Mouse (Mus musculus) MEL (cell line): Measurements from ENCODE around the gene Oasl1. TPM values are rescaled to one million over a fixed set of nuclear protein-coding genes. Genes with fewer than 3 reads are reported as not detected.
A peak's percentile ranks its signal among the peaks of the same experiment; 100 is the strongest.

Experiments used
- DNase-seq: peaks from one replicate; pipeline ENCODE4 v3.0.0; 2011; ENCODE audit warnings: low read depth, low spot score
- H3K27ac ChIP-seq: 2 replicates; pipeline ENCODE4 v1.5.1; 2012; ENCODE audit warnings: low read depth, mild to moderate bottlenecking, control low read depth, low read length, moderate library complexity; ENCODE audit not compliant: control insufficient read depth
- H3K27me3 ChIP-seq, 2 experiments: fragments of 150-350 bp in 1 of 2; sonication (generic) in 1 of 2; 2 replicates each; pipeline ENCODE4 v1.6.1; 2012; ENCODE audit warnings: low read length in 2 of 2, mild to moderate bottlenecking in 2 of 2, improper control_type of control experiment in 1 of 2, moderate library complexity in 1 of 2; ENCODE audit not compliant: insufficient read depth in 2 of 2, control insufficient read depth in 1 of 2
- H3K36me3 ChIP-seq, 2 experiments: 2 replicates each; pipeline ENCODE4 v1.6.1; 2012 to 2014; ENCODE audit warnings: low read length in 2 of 2, improper control_type of control experiment in 1 of 2, inconsistent platforms in 1 of 2, mild to moderate bottlenecking in 1 of 2; ENCODE audit not compliant: insufficient read depth in 2 of 2, control insufficient read depth in 1 of 2
- H3K4me1 ChIP-seq, 2 experiments: fragments of 150-350 bp in 1 of 2; sonication (generic) in 1 of 2; 2 replicates each; pipeline ENCODE4 v1.6.1; 2012; ENCODE audit warnings: low read length in 2 of 2, improper control_type of control experiment in 1 of 2, mild to moderate bottlenecking in 1 of 2; ENCODE audit not compliant: insufficient read depth in 2 of 2, control insufficient read depth in 1 of 2
- H3K4me3 ChIP-seq, 2 experiments: fragments of 150-350 bp in 1 of 2; sonication (generic) in 1 of 2; 2 replicates each; pipeline ENCODE4 v1.5.1; 2012; ENCODE audit warnings: low read depth in 2 of 2, low read length in 2 of 2, mild to moderate bottlenecking in 2 of 2, moderate library complexity in 2 of 2, control low read depth in 1 of 2, improper control_type of control experiment in 1 of 2; ENCODE audit not compliant: control insufficient read depth in 1 of 2, insufficient read depth in 1 of 2
- H3K79me2 ChIP-seq: 2 replicates; pipeline ENCODE4 v1.6.1; 2012; ENCODE audit warnings: mild to moderate bottlenecking, low read length, moderate library complexity; ENCODE audit not compliant: control insufficient read depth, poor library complexity, insufficient read depth
- H3K9ac ChIP-seq: 2 replicates; pipeline ENCODE4 v1.6.1; 2012; ENCODE audit warnings: low read depth, mild to moderate bottlenecking, control low read depth, low read length, moderate library complexity; ENCODE audit not compliant: control insufficient read depth, poor library complexity, severe bottlenecking
- H3K9me3 ChIP-seq: fragments of 150-350 bp; sonication (generic); replicated peaks from 2 replicates; pipeline ENCODE4 v1.6.1; 2012; ENCODE audit warnings: mild to moderate bottlenecking, low read length, improper control_type of control experiment, moderate library complexity; ENCODE audit not compliant: insufficient read depth
- BHLHE40 ChIP-seq: IDR thresholded peaks from 2 replicates; pipeline ENCODE4 v1.6.1; 2012; ENCODE audit warnings: low read depth, mild to moderate bottlenecking, inconsistent platforms, low read length, improper control_type of control experiment, borderline replicate concordance
- CHD1 ChIP-seq: IDR thresholded peaks from 2 replicates; pipeline ENCODE4 v1.6.1; 2012; ENCODE audit warnings: low read depth, mild to moderate bottlenecking, inconsistent platforms, low read length, improper control_type of control experiment
- CHD2 ChIP-seq: IDR thresholded peaks from 2 replicates; pipeline ENCODE4 v1.6.1; 2011; ENCODE audit warnings: low read length, improper control_type of control experiment
- CTCF ChIP-seq, 3 experiments: IDR thresholded peaks in 2 of 3; conservative IDR thresholded peaks in 1 of 3; 2 replicates each; pipeline ENCODE4 v1.5.1; 2011 to 2012; ENCODE audit warnings: low read length in 3 of 3, low read depth in 2 of 3, mild to moderate bottlenecking in 2 of 3, improper control_type of control experiment in 1 of 3, inconsistent platforms in 1 of 3, mixed read lengths in 1 of 3, moderate library complexity in 1 of 3; ENCODE audit not compliant: control insufficient read depth in 1 of 3, insufficient read depth in 1 of 3, poor library complexity in 1 of 3, severe bottlenecking in 1 of 3
- E2F4 ChIP-seq: IDR thresholded peaks from 2 replicates; pipeline ENCODE4 v1.6.1; 2011; ENCODE audit warnings: low read depth, low read length, improper control_type of control experiment, borderline replicate concordance
- ELF1 ChIP-seq: IDR thresholded peaks from 2 replicates; pipeline ENCODE4 v1.6.1; 2014; ENCODE audit warnings: low read depth, mild to moderate bottlenecking, inconsistent platforms, low read length, improper control_type of control experiment, moderate library complexity
- EP300 ChIP-seq, 2 experiments: IDR thresholded peaks; 2 replicates each; pipeline ENCODE4 v1.6.1; 2011; ENCODE audit warnings: improper control_type of control experiment in 2 of 2, low read length in 2 of 2, low read depth in 1 of 2, mild to moderate bottlenecking in 1 of 2
- ETS1 ChIP-seq: IDR thresholded peaks from 2 replicates; pipeline ENCODE4 v1.6.1; 2012; ENCODE audit warnings: low read depth, mild to moderate bottlenecking, inconsistent platforms, low read length, improper control_type of control experiment, moderate library complexity
- GABPA ChIP-seq: IDR thresholded peaks from 2 replicates; pipeline ENCODE4 v1.6.1; 2012; ENCODE audit warnings: low read depth, mild to moderate bottlenecking, inconsistent platforms, low read length, improper control_type of control experiment, moderate library complexity
- GATA1 ChIP-seq: IDR thresholded peaks from 2 replicates; pipeline ENCODE4 v1.6.1; 2011; ENCODE audit warnings: low read depth, low read length, improper control_type of control experiment
- JUND ChIP-seq: IDR thresholded peaks from 2 replicates; pipeline ENCODE4 v1.6.1; 2011; ENCODE audit warnings: low read depth, mild to moderate bottlenecking, improper control_type of control experiment, low read length
- KAT2A ChIP-seq: conservative IDR thresholded peaks from 2 replicates; pipeline ENCODE4 v1.6.1; 2012; ENCODE audit warnings: low read depth, low read length, improper control_type of control experiment, inconsistent platforms
- MAX ChIP-seq: IDR thresholded peaks from 2 replicates; pipeline ENCODE4 v1.6.1; 2011; ENCODE audit warnings: low read length, improper control_type of control experiment
- MAZ ChIP-seq: IDR thresholded peaks from 2 replicates; pipeline ENCODE4 v1.6.1; 2012; ENCODE audit warnings: low read depth, mild to moderate bottlenecking, inconsistent platforms, low read length, improper control_type of control experiment
- MEF2A ChIP-seq: IDR thresholded peaks from 2 replicates; pipeline ENCODE4 v1.6.1; 2014; ENCODE audit warnings: low read depth, mild to moderate bottlenecking, inconsistent platforms, low read length, improper control_type of control experiment; ENCODE audit not compliant: poor library complexity, insufficient replicate concordance, severe bottlenecking; ENCODE audit errors: extremely low read depth
- MXI1 ChIP-seq: IDR thresholded peaks from 2 replicates; pipeline ENCODE4 v1.6.1; 2011; ENCODE audit warnings: mild to moderate bottlenecking, low read depth, low read length, improper control_type of control experiment
- MYB ChIP-seq: IDR thresholded peaks from 2 replicates; pipeline ENCODE4 v1.6.1; 2011; ENCODE audit warnings: mild to moderate bottlenecking, low read depth, low read length, improper control_type of control experiment
- MYC ChIP-seq: IDR thresholded peaks from 2 replicates; pipeline ENCODE4 v1.6.1; 2011; ENCODE audit warnings: low read depth, mild to moderate bottlenecking, low read length, improper control_type of control experiment, moderate library complexity
- NELFE ChIP-seq: IDR thresholded peaks from 2 replicates; pipeline ENCODE4 v1.6.1; 2011; ENCODE audit warnings: low read depth, low read length, improper control_type of control experiment
- NRF1 ChIP-seq: IDR thresholded peaks from 2 replicates; pipeline ENCODE4 v1.6.1; 2014; ENCODE audit warnings: low read depth, mild to moderate bottlenecking, inconsistent platforms, low read length, improper control_type of control experiment, moderate library complexity; ENCODE audit not compliant: poor library complexity, insufficient read depth, severe bottlenecking
- POLR2AphosphoS2 ChIP-seq: IDR thresholded peaks from 2 replicates; pipeline ENCODE4 v1.6.1; 2011; ENCODE audit warnings: low read length, improper control_type of control experiment
- RAD21 ChIP-seq: IDR thresholded peaks from 2 replicates; pipeline ENCODE4 v1.6.1; 2011; ENCODE audit warnings: mild to moderate bottlenecking, low read depth, low read length, improper control_type of control experiment
- SIN3A ChIP-seq: IDR thresholded peaks from 2 replicates; pipeline ENCODE4 v1.6.1; 2012; ENCODE audit warnings: low read length, improper control_type of control experiment, inconsistent platforms
- SMC3 ChIP-seq: IDR thresholded peaks from 2 replicates; pipeline ENCODE4 v1.6.1; 2011; ENCODE audit warnings: low read depth, low read length, improper control_type of control experiment
- TAL1 ChIP-seq: IDR thresholded peaks from 2 replicates; pipeline ENCODE4 v1.6.1; 2012; ENCODE audit warnings: mild to moderate bottlenecking, inconsistent platforms, low read length, moderate library complexity, mixed read lengths
- TBP ChIP-seq: IDR thresholded peaks from 2 replicates; pipeline ENCODE4 v1.8.0; 2011; ENCODE audit warnings: low read depth, low read length, improper control_type of control experiment
- UBTF ChIP-seq: IDR thresholded peaks from 2 replicates; pipeline ENCODE4 v1.6.1; 2012; ENCODE audit warnings: low read depth, mild to moderate bottlenecking, inconsistent platforms, low read length, improper control_type of control experiment, moderate library complexity, borderline replicate concordance; ENCODE audit not compliant: insufficient read depth
- USF1 ChIP-seq: IDR thresholded peaks from 2 replicates; pipeline ENCODE4 v1.6.1; 2014; ENCODE audit warnings: low read depth, mild to moderate bottlenecking, inconsistent platforms, low read length, improper control_type of control experiment, moderate library complexity
- USF2 ChIP-seq, 2 experiments: IDR thresholded peaks; 2 replicates each; pipeline ENCODE4 v1.6.1; 2011 to 2012; ENCODE audit warnings: improper control_type of control experiment in 2 of 2, low read length in 2 of 2, borderline replicate concordance in 1 of 2, inconsistent platforms in 1 of 2, low read depth in 1 of 2, mild to moderate bottlenecking in 1 of 2; ENCODE audit not compliant: insufficient read depth in 1 of 2
- ZC3H11A ChIP-seq: IDR thresholded peaks from 2 replicates; pipeline ENCODE4 v1.6.1; 2012; ENCODE audit warnings: low read depth, mild to moderate bottlenecking, inconsistent platforms, low read length, improper control_type of control experiment
- ZKSCAN1 ChIP-seq: IDR thresholded peaks from 2 replicates; pipeline ENCODE4 v1.6.1; 2012; ENCODE audit warnings: low read depth, mild to moderate bottlenecking, inconsistent platforms, low read length, improper control_type of control experiment, moderate library complexity
- ZMIZ1 ChIP-seq: IDR thresholded peaks from 2 replicates; pipeline ENCODE4 v1.6.1; 2012; ENCODE audit warnings: low read depth, mild to moderate bottlenecking, inconsistent platforms, low read length, improper control_type of control experiment, moderate library complexity
- polyA plus RNA-seq, 2 experiments: library from polyadenylated mRNA; stranded (reverse) in 1 of 2; unstranded in 1 of 2; fragments of >175 nt in 1 of 2; fragments of >200 nt in 1 of 2; gene quantifications; 2 replicates each; pipeline versions ENCODE4 v1.2.1 to v1.2.4; 2012; ENCODE audit warnings: low replicate concordance in 2 of 2, low read depth in 1 of 2; ENCODE audit not compliant: insufficient read length in 2 of 2, insufficient read depth in 1 of 2, missing spikeins in 1 of 2
- total RNA-seq: library from RNA; depleted of rRNA; stranded (reverse); fragments of 300-350 nt; gene quantifications from 2 replicates; pipeline ENCODE4 v1.2.3, GENCODE M21; 2012

The Oasl1 gene
- total and polyA plus RNA-seq, 3 experiments, result 8.2 to 33.3 TPM; not detected in 1

DNA sequence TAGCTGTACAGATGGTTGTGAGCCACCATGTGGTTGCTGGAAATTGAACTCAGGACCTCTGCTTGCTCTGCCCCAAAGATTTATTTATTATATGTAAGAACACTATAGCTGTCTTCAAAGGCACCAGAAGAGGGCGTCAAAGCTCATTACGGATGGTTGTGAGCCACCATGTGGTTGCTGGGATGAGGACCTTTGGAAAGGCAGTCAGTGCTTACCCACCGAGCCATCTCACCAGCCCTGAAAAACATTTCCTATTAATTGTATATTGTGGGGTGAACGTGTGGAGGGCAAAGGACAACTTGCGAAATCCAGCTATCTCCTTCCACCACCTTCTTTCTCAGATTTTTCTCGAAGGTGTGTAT, 55.8 kb downstream of the Oasl1 start (continued):
- TF ChIP-seq RAD21, result peak; percentile 56
- TF ChIP-seq NELFE, result no peak
- TF ChIP-seq, all 39 proteins: peak for 15

DNA sequence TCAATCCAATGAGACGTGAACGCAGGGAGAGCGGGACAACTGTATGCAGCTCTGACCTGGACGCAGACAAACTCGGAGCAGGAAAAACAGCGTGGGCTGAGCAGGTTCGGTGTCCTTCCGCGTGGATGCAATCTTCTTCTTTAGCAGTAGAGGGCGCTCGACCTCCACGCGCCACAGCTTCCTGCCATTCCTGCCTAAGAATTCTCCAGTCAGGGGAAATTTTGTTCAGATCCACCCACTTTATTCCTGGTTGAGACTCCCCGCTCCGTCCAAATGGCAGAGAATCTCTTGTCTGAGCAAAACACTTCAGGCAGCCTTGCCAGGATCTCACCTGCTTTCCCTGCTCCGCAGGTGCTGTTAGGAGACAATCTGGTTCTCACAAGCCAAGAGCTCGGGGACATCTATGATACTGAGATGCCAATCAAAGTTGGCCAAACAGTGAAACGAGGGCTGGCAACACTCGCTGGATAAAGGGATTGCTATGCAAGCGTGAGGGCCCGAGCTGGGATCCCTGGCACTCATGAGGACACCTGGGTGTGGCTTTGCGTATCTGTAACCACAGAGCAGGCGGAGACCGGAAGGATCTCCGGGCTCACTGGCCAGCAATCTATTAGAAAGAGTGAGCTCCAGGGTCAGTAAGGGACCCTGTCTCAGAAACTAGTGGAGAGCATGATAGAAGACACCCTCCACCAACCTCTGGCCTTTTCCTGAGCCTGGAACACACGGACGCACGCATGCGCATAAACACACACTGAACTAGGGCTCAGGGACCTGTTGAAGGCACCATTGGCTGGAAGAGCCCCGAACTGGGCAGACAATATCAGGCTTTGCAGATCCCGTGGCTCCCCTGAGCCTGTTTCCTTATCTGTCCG, 56.4 kb downstream of the Oasl1 start:
- H3K27me3 ChIP-seq, result no peaks in the 10 kb centered on the region
- H3K36me3 ChIP-seq, result peaks cover 0 to 6% of the 10 kb centered on the region in 2 experiments; a peak in 2 of 4 replicates
- H3K27ac ChIP-seq, result peak overlapping the region; percentile 76
- peaks cover 0 to 6% of the 10 kb centered on the region in 2 experiments; a peak in 2 of 4 replicates for H3K4me1 ChIP-seq
- peak overlapping the region; percentile 74 for H3K9ac ChIP-seq
- H3K79me2 ChIP-seq, result no peaks in the 10 kb centered on the region; the same call in 1 of the 2 replicates
- H3K9me3 ChIP-seq, result no peaks in the 10 kb centered on the region
- DNase-seq, result peak; percentile 88
- H3K4me3 ChIP-seq, result peak overlapping the region; percentile 65 to 70
- TF ChIP-seq SIN3A (no peak; the same call in 1 of the 2 replicates), MYB (no peak), E2F4 (no peak), ELF1 (no peak), CHD1 (no peak), GATA1 (no peak), GABPA (no peak), MXI1 (peak; percentile 56; the same call in 1 of the 2 replicates), MAZ (no peak), KAT2A (no peak), POLR2AphosphoS2 (no peak), USF1 (no peak), ETS1 (0 out of 2 replicates have a peak, but pooled peaks have one; percentile 2), MEF2A (no peak), CHD2 (no peak), TBP (peak; percentile 46; the same call in 1 of the 2 replicates), BHLHE40 (no peak), USF2 (IDR thresholded peaks at IDR 0.05; ENCODE audit: borderline replicate concordance in 1 of 2, insufficient read depth in 1 of 2, low read depth in 1 of 2, low read length in 2 of 2) (no peak), ZMIZ1 (no peak), MAX (peak; percentile 60), ZC3H11A (peak; percentile 94), NRF1 (peak; percentile 83), ZKSCAN1 (no peak), CTCF (IDR thresholded peaks at IDR 0.05 in 2 of 3, conservative IDR thresholded peaks at IDR 0.05 in 1 of 3; ENCODE audit: control insufficient read depth in 1 of 3, insufficient read depth in 1 of 3, low read depth in 2 of 3, low read length in 3 of 3, poor library complexity in 1 of 3, severe bottlenecking in 1 of 3) (peak; percentile 95 to 99 (median 95)), MYC (peak; percentile 27), RAD21 (peak; percentile 99), TAL1 (peak; percentile 38), EP300 (IDR thresholded peaks at IDR 0.05; ENCODE audit: low read depth in 1 of 2, low read length in 2 of 2) (no peak; a peak in 1 of 4 replicates), SMC3 (peak; percentile 86), NELFE (peak; percentile 48; the same call in 1 of the 2 replicates), JUND (no peak), UBTF (0 out of 2 replicates have a peak, but pooled peaks have one; percentile 14)
